Mouse (Mus musculus) brain, embryonic 18.5 days (tissue): ENCODE results near the gene Smtnl2.
"Not testable (repeated sequence)": the region's sequence is repeated elsewhere in the genome, so short reads cannot be mapped to it uniquely, and the experiment has no call there.

ENCODE experiments used
- DNase-seq: peaks from one replicate; pipeline ENCODE4 v3.0.0-alpha.2; 2012; ENCODE audit warnings: low read depth, low spot score

Gene Smtnl2

GRCm38 (mm10) chr11:72361385-72362346 is 49.8 kb downstream of the Smtnl2 start:
- DNase-seq = peak; percentile 75

- DNase-seq = no peak
Observed at GRCm38 (mm10) chr11:72354971-72355728, 56.4 kb downstream of the Smtnl2 start.

- no peak for DNase-seq
Observed at GRCm38 (mm10) chr11:72353186-72353585, 58.3 kb downstream of the Smtnl2 start.

DNA sequence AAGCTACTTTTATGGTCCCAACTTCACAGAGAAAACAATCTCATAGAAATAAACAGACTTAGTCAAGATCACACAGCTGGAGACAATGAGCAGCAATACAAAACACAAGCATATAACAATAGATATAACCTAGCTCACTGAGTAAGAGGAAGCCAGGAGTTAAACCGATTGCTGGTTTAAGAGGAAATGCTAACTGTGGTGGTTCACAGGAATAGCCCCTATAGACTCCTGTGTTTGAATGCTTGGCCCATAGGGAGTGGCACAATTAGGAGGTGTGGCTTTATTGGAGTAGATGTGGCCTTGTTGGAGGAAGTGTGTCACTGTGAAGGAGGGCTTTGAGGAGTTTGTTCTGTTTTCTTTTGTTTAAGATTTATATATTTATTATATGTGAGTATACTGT is 59.2 kb downstream of the Smtnl2 start:
- DNase-seq = no peak

GRCm38 (mm10) chr11:72349652-72350051 is 61.9 kb downstream of the Smtnl2 start:
- DNase-seq = no peak

DNA sequence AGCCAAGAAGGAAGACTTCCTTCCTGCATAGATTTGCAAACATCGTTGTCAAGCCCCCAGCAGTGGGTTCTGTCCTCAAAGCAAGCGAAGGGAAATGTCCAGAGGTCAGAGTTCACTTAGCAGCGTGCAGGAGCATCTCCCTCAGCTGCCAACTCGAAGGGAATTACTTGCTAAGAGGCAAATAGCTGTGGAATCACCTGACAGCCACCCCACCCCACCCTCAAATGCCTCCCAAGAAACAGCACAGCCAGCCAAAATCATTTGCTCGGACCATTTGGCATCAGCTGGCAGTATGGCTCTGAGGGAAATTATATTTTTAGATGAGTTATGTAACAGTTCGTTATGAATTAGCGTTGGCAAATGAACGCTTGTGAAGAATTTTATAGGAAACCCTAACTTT is 62.5 kb downstream of the Smtnl2 start:
- DNase-seq = no peak

- DNase-seq = no peak
Observed at GRCm38 (mm10) chr11:72348563-72348962, 63.0 kb downstream of the Smtnl2 start.

GRCm38 (mm10) chr11:72344486-72344885 is 67.0 kb downstream of the Smtnl2 start:
- DNase-seq = no peak

DNA sequence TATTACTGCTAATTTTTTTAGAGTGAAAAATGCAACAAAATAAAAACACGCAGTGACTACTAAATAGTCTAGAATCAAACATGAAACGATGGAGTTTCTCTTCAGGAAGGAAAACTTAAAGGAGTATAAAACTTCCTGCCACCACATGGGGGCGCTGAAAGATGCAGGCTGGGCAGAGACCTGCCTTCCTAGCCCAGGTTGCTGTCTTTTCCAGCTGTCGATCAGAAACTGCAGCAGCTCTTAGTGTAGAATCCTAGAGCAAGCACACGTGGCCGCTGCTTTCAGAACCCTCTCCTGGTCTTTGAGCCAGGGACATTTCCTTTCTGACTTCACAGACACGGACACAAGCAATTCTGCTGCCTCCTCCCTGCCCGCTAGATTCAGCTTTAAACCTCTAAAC is 67.6 kb downstream of the Smtnl2 start:
- DNase-seq = no peak

- not testable (repeated sequence) for DNase-seq
Observed at GRCm38 (mm10) chr11:72343238-72343625, 68.3 kb downstream of the Smtnl2 start.

GRCm38 (mm10) chr11:72342549-72343237 is 68.8 kb downstream of the Smtnl2 start:
- DNase-seq = no peak

DNA sequence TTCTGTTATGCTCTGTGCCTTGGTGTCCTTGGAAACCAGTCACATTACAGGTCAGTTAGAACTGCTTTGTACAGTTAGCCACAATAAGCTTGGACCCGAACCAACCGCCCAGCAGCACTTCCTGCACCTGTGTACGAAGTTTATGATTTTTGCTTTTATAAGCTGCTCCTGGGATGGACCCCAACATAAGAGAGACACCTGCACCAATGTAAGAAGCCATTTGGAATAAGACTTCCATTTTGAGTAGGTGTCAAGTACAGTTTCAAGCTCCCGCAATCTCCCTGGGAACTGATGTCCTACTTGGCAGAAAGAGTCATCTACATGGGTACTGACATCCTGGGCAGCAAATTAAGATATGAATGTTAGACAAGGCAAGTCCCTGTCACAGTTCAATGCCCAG is 71.8 kb downstream of the Smtnl2 start:
- DNase-seq = no peak
